Mouse (Mus musculus): ENCODE results near the gene Gabbr2.

DNA sequence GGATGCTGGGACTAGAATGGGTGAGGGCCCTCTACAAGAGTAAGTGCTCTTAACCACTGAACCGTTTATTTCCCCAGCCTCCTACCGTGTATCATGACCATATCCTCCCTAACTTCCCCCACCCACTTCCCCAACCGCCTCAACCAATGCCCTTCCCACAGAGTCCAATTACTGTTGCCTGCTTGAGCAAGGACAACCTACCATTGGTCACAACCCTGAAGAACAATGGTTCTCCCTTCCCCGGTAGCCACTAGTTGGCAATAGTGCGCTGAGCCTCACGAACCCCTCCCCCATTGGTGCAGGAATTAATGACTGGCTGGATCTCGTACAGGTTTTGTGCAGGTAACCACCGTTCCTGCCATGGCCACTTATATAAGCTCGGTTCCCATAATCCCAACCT is 361.3 kb downstream of the Gabbr2 start:
- TF ChIP-seq CTCF (IDR thresholded peaks at IDR 0.05; ENCODE audit: control insufficient read depth, insufficient read depth, insufficient replicate concordance, low read depth, low read length) (no peak), POLR2A (IDR thresholded peaks at IDR 0.05; ENCODE audit: control insufficient read depth, low read depth, low read length) (no peak)

Measured in testis, adult 2 months (tissue).